ENCODE assay signal across 16 mouse cellular contexts in the genomic region with DNA sequence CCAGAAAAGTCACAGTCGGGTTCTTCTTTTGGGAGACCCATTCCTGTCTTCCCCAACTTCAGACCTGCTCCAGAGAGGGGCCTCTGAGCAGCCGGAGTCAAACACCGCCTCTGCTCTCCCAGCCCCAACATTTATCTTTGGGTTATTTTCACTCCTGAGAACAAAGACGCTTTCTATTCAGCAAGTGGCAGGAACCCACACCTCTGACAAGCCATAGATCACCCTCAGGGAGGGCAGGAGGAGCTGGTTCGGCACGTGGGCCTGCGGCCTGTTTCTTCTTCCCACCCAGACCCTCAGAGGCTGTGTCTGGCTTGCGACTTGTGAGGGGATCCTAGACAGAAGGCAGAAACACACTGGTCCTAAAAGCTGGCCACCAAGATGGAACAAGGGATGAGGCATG. TPM values are rescaled to one million over a fixed set of nuclear protein-coding genes. Genes with fewer than 3 reads are reported as not detected.
A peak's percentile ranks its signal among the peaks of the same experiment; 100 is the strongest.
DNase-seq lines count a peak whose midpoint lies in the region; ATAC-seq lines count a peak whose summit lies in the region.
"Had no signal": no experiment of that assay in that cellular context is flagged by ENCODE, and none has a peak within 500 bp of the region (broad histone marks: within the 10 kb centered on the region; RNA-seq: fewer than 3 reads in every experiment).

No protein-coding gene starts in this region.

- DNase-seq in embryo, embryonic 11 days = peak; percentile 62
- DNase-seq in mesoderm, embryonic 11.5 days (ENCODE audit: low read depth, low spot score) = peak; percentile 78
- DNase-seq in spleen, adult 12 weeks (ENCODE audit: low spot score) = no peak
- DNase-seq: adrenal gland, adult 8-10 months; cerebellum, adult 2 months; kidney, postnatal 36 days; left cerebral cortex, postnatal 4 days; liver, postnatal 0 days; midbrain, embryonic 14.5 days; right cerebral cortex, postnatal 4 days; thymus, postnatal 36 days had no signal

- H3K9me3 ChIP-seq in intestine, embryonic 15.5 days = no peaks in the 10 kb centered on the region
- no peaks in the 10 kb centered on the region for H3K9me3 ChIP-seq in intestine, embryonic 16.5 days (ENCODE audit: control insufficient read depth, low read length)
- H3K9me3 ChIP-seq in embryonic facial prominence, embryonic 12.5 days = no peaks in the 10 kb centered on the region
- no peaks in the 10 kb centered on the region for H3K9me3 ChIP-seq in forebrain, embryonic 12.5 days

- no peak overlapping the region for H3K4me3 ChIP-seq in intestine, embryonic 15.5 days (replicated peaks)
- H3K4me3 ChIP-seq in intestine, embryonic 16.5 days (ENCODE audit: low read length) = no peak overlapping the region
- H3K4me3 ChIP-seq in embryonic facial prominence, embryonic 12.5 days = no peak overlapping the region
- no peak overlapping the region for H3K4me3 ChIP-seq in forebrain, embryonic 12.5 days (replicated peaks)

- peaks cover 4% of the 10 kb centered on the region for H3K4me1 ChIP-seq in intestine, embryonic 15.5 days (replicated peaks)
- no peaks in the 10 kb centered on the region for H3K4me1 ChIP-seq in intestine, embryonic 16.5 days (ENCODE audit: control insufficient read depth, insufficient read depth, low read length)
- no peaks in the 10 kb centered on the region for H3K4me1 ChIP-seq in embryonic facial prominence, embryonic 12.5 days
- H3K4me1 ChIP-seq in forebrain, embryonic 12.5 days = no peaks in the 10 kb centered on the region

- H3K4me2 ChIP-seq in intestine, embryonic 15.5 days (replicated peaks) = no peak overlapping the region
- H3K4me2 ChIP-seq in intestine, embryonic 16.5 days (ENCODE audit: low read depth, low read length) = no peak overlapping the region
- H3K4me2 ChIP-seq in embryonic facial prominence, embryonic 12.5 days (replicated peaks) = 0 out of 2 replicates have a peak overlapping the region, but pooled peaks have one; percentile 5
- no peak overlapping the region for H3K4me2 ChIP-seq in forebrain, embryonic 12.5 days

- 0 out of 2 replicates have a peak, but pooled peaks have one; percentile 45 for ATAC-seq in intestine, embryonic 15.5 days
- ATAC-seq in intestine, embryonic 16.5 days = no peak
- ATAC-seq in embryonic facial prominence, embryonic 12.5 days (ENCODE audit: insufficient number of reproducible peaks, insufficient read depth, low FRiP score, low TSS enrichment) = no peak
- no peak for ATAC-seq in forebrain, embryonic 12.5 days (ENCODE audit: low FRiP score)
- ATAC-seq: CD4-positive, CD25-positive, alpha-beta regulatory T cell, adult 4 months; liver, postnatal 0 days had no signal

- no peaks in the 10 kb centered on the region for H3K27me3 ChIP-seq in intestine, embryonic 15.5 days (replicated peaks)
- no peaks in the 10 kb centered on the region for H3K27me3 ChIP-seq in intestine, embryonic 16.5 days (replicated peaks; ENCODE audit: control insufficient read depth, insufficient read depth, low read length)
- H3K27me3 ChIP-seq in embryonic facial prominence, embryonic 12.5 days = no peaks in the 10 kb centered on the region
- H3K27me3 ChIP-seq in forebrain, embryonic 12.5 days = no peaks in the 10 kb centered on the region

- no peak overlapping the region for H3K9ac ChIP-seq in intestine, embryonic 15.5 days
- no peak overlapping the region for H3K9ac ChIP-seq in intestine, embryonic 16.5 days (ENCODE audit: low read depth, low read length)
- H3K9ac ChIP-seq in embryonic facial prominence, embryonic 12.5 days = no peak overlapping the region
- no peak overlapping the region for H3K9ac ChIP-seq in forebrain, embryonic 12.5 days
- H3K9ac ChIP-seq: liver, postnatal 0 days had no signal

- 30% methylated on average over 8 of the region's 8 CpGs for WGBS in intestine, embryonic 15.5 days
- 38% methylated on average over 8 of the region's 8 CpGs for WGBS in intestine, embryonic 16.5 days
- 32% methylated on average over 8 of the region's 8 CpGs for WGBS in embryonic facial prominence, embryonic 12.5 days
- WGBS in forebrain, embryonic 12.5 days = 67% methylated on average over 8 of the region's 8 CpGs

- H3K27ac ChIP-seq in intestine, embryonic 15.5 days = no peak overlapping the region
- H3K27ac ChIP-seq in intestine, embryonic 16.5 days (ENCODE audit: low read length) = no peak overlapping the region
- peak overlapping the region; percentile 43 for H3K27ac ChIP-seq in embryonic facial prominence, embryonic 12.5 days
- H3K27ac ChIP-seq in forebrain, embryonic 12.5 days = no peak overlapping the region

- no peaks in the 10 kb centered on the region for H3K36me3 ChIP-seq in intestine, embryonic 15.5 days
- no peaks in the 10 kb centered on the region for H3K36me3 ChIP-seq in intestine, embryonic 16.5 days (ENCODE audit: control insufficient read depth, insufficient read depth, low read length)
- no peaks in the 10 kb centered on the region for H3K36me3 ChIP-seq in embryonic facial prominence, embryonic 12.5 days
- H3K36me3 ChIP-seq in forebrain, embryonic 12.5 days (replicated peaks) = no peaks in the 10 kb centered on the region

RNA-seq across cellular contexts. Expression of a gene that starts 58.4 kb away (rescaled TPM):
- 26.9 and 28.4 TPM in 2 replicates for polyA plus RNA-seq in intestine, embryonic 15.5 days (2015; fragmentation: Nextera tagmentation; extraction: Ambion mirVana)
- 18.3 and 18.7 TPM in 2 replicates for polyA plus RNA-seq in intestine, embryonic 16.5 days (2015; fragmentation: Nextera tagmentation; extraction: Ambion mirVana)
- polyA plus RNA-seq in embryonic facial prominence, embryonic 12.5 days (2016; fragmentation: Nextera tagmentation; extraction: Ambion mirVana) = 27.3 and 32.6 TPM in 2 replicates
- polyA plus RNA-seq in forebrain, embryonic 12.5 days (2016; fragmentation: Nextera tagmentation; extraction: Ambion mirVana) = 7.1 and 10.8 TPM in 2 replicates
- polyA plus RNA-seq: CD4-positive, CD25-positive, alpha-beta regulatory T cell, adult 4 months had no signal
